Mouse (Mus musculus): ENCODE measurements around the gene Chmp6. TPM values are rescaled to one million over a fixed set of nuclear protein-coding genes. Genes with fewer than 3 reads are reported as not detected.

Gene Chmp6
- total RNA-seq, 2 experiments from 2014 or later, result 51.4 to 54.3 TPM

DNA sequence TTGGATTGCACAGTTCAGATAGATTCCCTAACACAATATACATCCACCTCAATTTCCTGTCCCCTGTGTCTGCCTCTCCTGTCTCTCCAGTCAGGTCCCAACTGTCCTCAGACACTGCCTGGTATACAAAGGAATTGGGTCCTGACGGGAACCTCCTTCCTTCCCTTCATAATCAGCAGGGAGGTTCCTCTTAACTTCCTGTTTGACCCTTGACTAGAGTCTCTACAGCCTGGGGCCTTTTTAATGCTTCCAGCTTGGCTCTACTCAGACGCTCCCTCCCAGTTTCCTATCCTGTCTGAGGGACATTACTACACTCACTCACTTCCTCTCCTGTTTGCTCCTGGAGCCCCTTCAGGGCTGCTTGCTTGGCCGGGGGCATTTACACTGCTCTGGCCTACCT, 42.2 kb downstream of the Chmp6 start:
- no peak for DNase-seq (ENCODE audit: low spot score in 2 of 2)

- no peak for DNase-seq (ENCODE audit: low spot score in 2 of 2)
Measured at GRCm38 (mm10) chr11:119956590-119956989, 43.3 kb downstream of the Chmp6 start.

- no peak for DNase-seq (ENCODE audit: low spot score in 2 of 2)
Measured at GRCm38 (mm10) chr11:119958856-119959255, 45.6 kb downstream of the Chmp6 start.

GRCm38 (mm10) chr11:119959714-119960113, 46.5 kb downstream of the Chmp6 start:
- DNase-seq (ENCODE audit: low spot score in 2 of 2), result no peak

GRCm38 (mm10) chr11:119960671-119961070, 47.4 kb downstream of the Chmp6 start:
- DNase-seq (ENCODE audit: low spot score in 2 of 2), result no peak

- DNase-seq (ENCODE audit: low spot score in 2 of 2), result no peak
Measured at GRCm38 (mm10) chr11:119961511-119961910, 48.3 kb downstream of the Chmp6 start.

DNA sequence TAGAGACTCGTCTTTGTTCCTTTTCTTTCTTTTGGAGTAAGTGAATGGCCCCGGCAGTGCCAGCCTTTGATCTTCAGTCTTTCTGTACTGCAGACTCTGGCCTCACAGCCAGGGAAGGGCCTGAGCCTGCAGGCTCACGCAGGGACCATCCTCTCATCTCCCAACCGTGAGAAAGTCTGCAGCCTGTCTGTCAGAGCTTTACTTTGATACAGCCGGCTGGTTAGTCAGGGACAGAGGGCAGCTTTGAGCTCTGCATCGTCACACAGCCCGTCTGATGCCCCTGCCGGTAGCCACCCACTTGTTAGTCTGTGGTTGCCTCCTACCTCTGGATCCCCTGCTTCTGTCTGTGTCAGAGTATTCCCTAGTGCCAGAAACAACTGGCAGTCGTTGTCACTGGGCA, 51.8 kb downstream of the Chmp6 start:
- no peak for DNase-seq (ENCODE audit: low spot score in 2 of 2)

DNA sequence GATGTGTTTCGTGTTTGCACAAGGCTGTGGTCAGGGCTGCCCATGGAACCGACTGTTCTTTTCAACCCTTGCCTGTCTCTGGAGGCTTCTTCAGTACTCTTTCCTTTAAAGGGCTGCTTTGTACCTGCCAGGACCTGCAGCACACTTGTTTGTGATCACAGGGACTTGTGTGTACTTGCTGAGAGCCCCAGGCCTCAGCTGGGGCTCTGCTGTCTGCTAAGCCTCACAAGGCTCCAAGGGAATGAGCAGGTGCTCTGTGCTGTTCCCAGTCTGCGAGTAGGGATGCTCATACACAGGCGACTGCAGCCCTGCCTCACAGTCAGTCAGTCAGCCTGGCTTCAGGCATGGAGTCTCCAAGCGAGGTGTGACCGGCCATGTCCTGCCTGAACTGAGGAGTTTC, 53.1 kb downstream of the Chmp6 start:
- no peak for DNase-seq (ENCODE audit: low spot score in 2 of 2)

- DNase-seq (ENCODE audit: low spot score in 2 of 2), result no peak
Measured at GRCm38 (mm10) chr11:119967401-119967800, 54.2 kb downstream of the Chmp6 start.

- DNase-seq (ENCODE audit: low spot score in 2 of 2), result no peak
Measured at GRCm38 (mm10) chr11:119967892-119968291, 54.7 kb downstream of the Chmp6 start.

Other genes with a start within 250 kb of the Chmp6 start
- gene Baiap2, start 29.3 kb downstream of the Chmp6 start, total RNA-seq (2021), result 10 to 100 TPM; 24.1 to 26.5 TPM
- 10 to 100 TPM; 30.1 to 30.9 TPM for gene Aatk, start 133.7 kb downstream of the Chmp6 start, total RNA-seq (2021)
- 100 to 1,000 TPM; 247 to 275 TPM for gene Cep131, start 173.4 kb downstream of the Chmp6 start, total RNA-seq (2021)
- gene Tepsin, start 185.3 kb downstream of the Chmp6 start, total RNA-seq (2021), result 10 to 100 TPM; 14.8 to 16.9 TPM
- gene Ndufaf8, start 185.5 kb downstream of the Chmp6 start, total RNA-seq (2021), result 10 to 100 TPM; 50.2 to 53.5 TPM
- 100 to 1,000 TPM; 132 to 147 TPM for gene Slc38a10, start 237.9 kb downstream of the Chmp6 start, total RNA-seq (2021)